Mouse (Mus musculus) thymus, adult 2 months (tissue): Measurements from ENCODE around the gene Hsd17b3. TPM values are rescaled to one million over a fixed set of nuclear protein-coding genes. Genes with fewer than 3 reads are reported as not detected.

Experiments
- DNase-seq: peaks from one replicate; pipeline ENCODE4 v3.0.0; 2021
- H3K27ac ChIP-seq: fragments of 200-500 bp; 2 replicates; pipeline ENCODE4 v1.5.1; 2012; ENCODE audit warnings: low read length, control low read depth; ENCODE audit not compliant: control insufficient read depth, insufficient read depth
- H3K27me3 ChIP-seq: fragments of 200-500 bp; 2 replicates; pipeline ENCODE4 v1.6.1; 2012; ENCODE audit warnings: mild to moderate bottlenecking, low read length, moderate library complexity, mixed read lengths; ENCODE audit not compliant: control insufficient read depth, insufficient read depth
- H3K36me3 ChIP-seq: fragments of 200-500 bp; 2 replicates; pipeline ENCODE4 v1.6.1; 2012; ENCODE audit warnings: mild to moderate bottlenecking, low read length, moderate library complexity; ENCODE audit not compliant: control insufficient read depth, insufficient read depth
- H3K4me1 ChIP-seq: fragments of 200-500 bp; replicated peaks from 2 replicates; pipeline ENCODE4 v1.6.1; 2012; ENCODE audit warnings: low read length; ENCODE audit not compliant: control insufficient read depth, insufficient read depth
- H3K4me3 ChIP-seq: fragments of 200-500 bp; 2 replicates; pipeline ENCODE4 v1.5.1; 2012; ENCODE audit warnings: mild to moderate bottlenecking, low read length, control low read depth, moderate library complexity; ENCODE audit not compliant: control insufficient read depth, insufficient read depth
- CTCF ChIP-seq: fragments of 200-500 bp; IDR thresholded peaks from 2 replicates; pipeline ENCODE4 v1.5.1; 2012; ENCODE audit warnings: mild to moderate bottlenecking, control low read depth, low read length, moderate library complexity, borderline replicate concordance; ENCODE audit not compliant: control insufficient read depth, poor library complexity, insufficient read depth; ENCODE audit errors: extremely low read depth
- POLR2A ChIP-seq: fragments of 200-500 bp; IDR thresholded peaks from 2 replicates; pipeline ENCODE4 v1.6.1; 2012; ENCODE audit warnings: mild to moderate bottlenecking, low read length, control low read depth, moderate library complexity; ENCODE audit not compliant: control insufficient read depth, poor library complexity, insufficient read depth; ENCODE audit errors: extremely low read depth
- WGBS: fragments of 180-500 bp; shearing (Covaris S2); methylation state at CpG from one replicate; pipeline ENCODE4 v1.1.7; 2018; 5-methylcytosine and 5-hydroxymethylcytosine counted together
- polyA plus RNA-seq: library from polyadenylated mRNA; depleted of rRNA; stranded (reverse); fragments of >200 nt; gene quantifications from 2 replicates; pipeline ENCODE4 v1.2.3, GENCODE M21; 2012

Gene Hsd17b3
- polyA plus RNA-seq, 1 experiment = 0.36 TPM

DNA sequence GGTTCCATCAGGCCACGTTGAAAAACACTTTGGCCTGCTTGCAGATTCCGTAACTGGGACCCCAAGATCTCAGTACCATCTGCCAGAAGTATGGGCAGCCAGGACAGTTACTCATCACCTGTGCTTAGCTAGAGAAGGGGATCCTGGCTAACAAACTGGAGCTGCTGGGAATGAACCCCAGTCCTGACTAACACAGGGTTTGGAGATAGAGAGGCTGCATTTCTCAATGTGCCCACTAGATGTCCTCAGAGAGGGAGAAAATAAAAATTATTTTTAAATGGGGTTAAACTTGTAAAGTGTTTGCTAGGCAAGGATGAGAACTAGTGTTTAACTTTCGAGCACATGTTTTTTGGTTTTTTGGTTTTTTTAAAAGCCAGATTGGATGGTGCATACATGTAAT, 11.2 kb upstream of the Hsd17b3 start:
- Histone ChIP-seq H3K36me3 (no peaks in the 10 kb centered on the region), H3K4me1 (no peaks in the 10 kb centered on the region), H3K27me3 (no peaks in the 10 kb centered on the region), H3K4me3 (no peak overlapping the region), H3K27ac (no peak overlapping the region)
- peak; percentile 15 for DNase-seq
- 72% methylated on average over 3 of the region's 3 CpGs for WGBS
- TF ChIP-seq CTCF = no peak
- no peak for TF ChIP-seq POLR2A

DNA sequence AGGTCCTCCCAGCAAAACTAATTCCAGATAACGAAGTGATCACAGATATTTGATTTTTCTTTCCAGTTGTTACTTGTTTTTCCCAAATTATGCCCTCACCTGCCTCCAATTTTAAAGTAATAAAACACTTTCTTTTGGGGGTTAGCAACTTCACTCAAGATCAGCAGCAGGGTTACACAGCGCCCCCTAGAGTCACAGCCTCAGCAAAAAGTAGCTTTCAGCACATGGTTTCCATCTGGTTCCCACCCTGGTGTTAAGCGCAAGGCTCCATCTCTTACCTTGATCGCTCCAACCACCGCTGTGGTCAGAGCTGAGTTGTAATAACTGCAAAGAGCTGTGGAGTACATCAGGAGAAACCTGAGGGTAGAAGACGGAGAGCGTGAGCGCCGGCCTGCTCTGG, 10.0 kb upstream of the Hsd17b3 start:
- no peaks in the 10 kb centered on the region for H3K4me1 ChIP-seq
- H3K36me3 ChIP-seq = no peaks in the 10 kb centered on the region
- no peaks in the 10 kb centered on the region for H3K27me3 ChIP-seq
- DNase-seq = peak; percentile 28
- no peak overlapping the region for H3K4me3 ChIP-seq
- 93% methylated on average over 9 of the region's 9 CpGs for WGBS
- TF ChIP-seq POLR2A (no peak), CTCF (no peak)
- no peak overlapping the region for H3K27ac ChIP-seq

DNA sequence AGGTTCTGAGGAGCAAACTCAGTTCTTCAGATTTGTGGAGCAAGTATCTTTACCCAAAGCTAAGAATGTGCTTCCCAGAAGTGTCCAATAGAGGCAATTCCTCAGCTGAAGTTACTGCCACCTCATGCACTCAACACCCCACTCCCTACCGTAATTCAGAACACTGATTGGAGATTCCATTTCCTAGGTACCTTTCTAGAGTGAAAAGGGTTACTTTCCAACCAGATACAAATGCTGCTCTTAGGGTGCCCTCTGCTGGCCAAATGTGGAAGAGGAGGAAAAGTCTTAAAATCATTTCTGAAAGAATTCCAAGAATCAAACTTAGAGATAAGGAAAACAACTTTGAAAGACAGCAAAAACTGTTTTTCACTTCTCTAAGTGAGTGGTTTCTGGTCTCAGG, 4.3 kb upstream of the Hsd17b3 start:
- H3K27me3 ChIP-seq = no peaks in the 10 kb centered on the region
- no peak overlapping the region for H3K4me3 ChIP-seq
- H3K27ac ChIP-seq = no peak overlapping the region
- TF ChIP-seq CTCF (no peak), POLR2A (no peak)
- peak; percentile 52 for DNase-seq
- 0% methylated on average over 1 of the region's 1 CpGs for WGBS
- H3K4me1 ChIP-seq = no peaks in the 10 kb centered on the region
- no peaks in the 10 kb centered on the region for H3K36me3 ChIP-seq

DNA sequence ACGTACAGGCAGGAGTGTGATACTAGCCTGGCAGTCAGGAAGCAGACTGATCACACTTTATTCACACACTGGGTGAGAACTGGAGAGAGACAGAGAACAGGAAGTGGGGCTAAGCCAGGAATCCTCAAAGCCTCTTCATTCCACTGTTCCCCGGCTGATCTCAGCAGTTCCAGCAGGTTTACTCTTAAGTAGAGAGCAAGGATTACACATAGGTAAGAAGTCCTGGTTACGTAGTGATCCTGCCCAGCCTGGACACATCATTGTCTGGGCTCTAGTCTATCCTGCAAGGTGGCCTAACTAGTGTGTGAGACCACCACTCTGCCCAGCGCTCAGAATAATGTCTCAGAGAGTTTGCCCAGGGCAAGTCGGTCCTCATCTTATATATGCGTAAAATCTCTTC, 3.7 kb upstream of the Hsd17b3 start:
- no peak for DNase-seq
- H3K27me3 ChIP-seq = no peaks in the 10 kb centered on the region
- H3K4me1 ChIP-seq = no peaks in the 10 kb centered on the region
- no peak overlapping the region for H3K4me3 ChIP-seq
- WGBS = 77% methylated on average over 6 of the region's 6 CpGs
- TF ChIP-seq CTCF (no peak), POLR2A (no peak)
- H3K27ac ChIP-seq = no peak overlapping the region
- H3K36me3 ChIP-seq = no peaks in the 10 kb centered on the region

DNA sequence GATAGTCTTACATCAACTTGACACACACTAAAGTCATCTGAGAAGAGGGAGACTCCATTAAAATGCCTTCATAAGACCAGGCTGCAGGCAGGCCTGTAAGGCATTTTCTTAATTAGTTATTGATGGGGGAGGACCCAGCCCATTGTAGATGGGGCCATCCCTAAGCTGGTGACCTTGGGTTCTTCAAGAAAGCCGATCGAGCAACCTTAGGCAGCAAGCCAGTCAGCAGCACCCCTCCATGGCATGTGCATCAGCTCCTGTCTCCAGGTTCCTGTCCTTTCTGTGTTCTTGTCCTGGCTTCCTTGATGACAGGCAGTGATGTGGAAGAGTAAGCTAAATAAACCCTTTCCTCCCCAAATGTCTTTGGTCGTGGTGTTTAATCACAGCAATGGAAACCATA, 3.1 kb upstream of the Hsd17b3 start:
- WGBS = 95% methylated on average over 3 of the region's 3 CpGs
- Histone ChIP-seq H3K4me1 (no peaks in the 10 kb centered on the region), H3K27ac (no peak overlapping the region), H3K4me3 (no peak overlapping the region), H3K36me3 (no peaks in the 10 kb centered on the region), H3K27me3 (no peaks in the 10 kb centered on the region)
- DNase-seq = no peak
- no peak for TF ChIP-seq CTCF

DNA sequence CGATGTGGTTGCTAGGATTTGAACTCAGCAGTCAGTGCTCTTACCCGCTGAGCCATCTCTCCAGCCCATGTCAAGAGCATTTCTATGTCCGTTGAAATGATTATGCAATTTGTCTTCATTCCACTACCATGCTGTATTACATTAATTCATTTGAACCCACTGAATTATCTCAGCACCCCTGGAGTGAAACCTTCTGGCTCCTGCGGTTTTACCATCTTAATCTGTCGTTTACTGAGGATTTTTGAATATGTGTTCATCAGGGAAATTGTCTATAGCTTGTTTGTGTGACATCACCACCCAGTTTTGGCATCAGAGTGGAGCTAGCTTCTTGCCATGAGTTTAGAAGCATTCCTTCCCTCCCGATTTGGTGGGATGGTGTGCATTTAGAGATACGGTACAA, 2.0 kb upstream of the Hsd17b3 start:
- Histone ChIP-seq H3K4me3 (no peak overlapping the region), H3K27me3 (no peaks in the 10 kb centered on the region), H3K36me3 (no peaks in the 10 kb centered on the region), H3K4me1 (no peaks in the 10 kb centered on the region), H3K27ac (no peak overlapping the region)
- DNase-seq = no peak
- 89% methylated on average over 7 of the region's 7 CpGs for WGBS
- no peak for TF ChIP-seq POLR2A
- no peak for TF ChIP-seq CTCF

DNA sequence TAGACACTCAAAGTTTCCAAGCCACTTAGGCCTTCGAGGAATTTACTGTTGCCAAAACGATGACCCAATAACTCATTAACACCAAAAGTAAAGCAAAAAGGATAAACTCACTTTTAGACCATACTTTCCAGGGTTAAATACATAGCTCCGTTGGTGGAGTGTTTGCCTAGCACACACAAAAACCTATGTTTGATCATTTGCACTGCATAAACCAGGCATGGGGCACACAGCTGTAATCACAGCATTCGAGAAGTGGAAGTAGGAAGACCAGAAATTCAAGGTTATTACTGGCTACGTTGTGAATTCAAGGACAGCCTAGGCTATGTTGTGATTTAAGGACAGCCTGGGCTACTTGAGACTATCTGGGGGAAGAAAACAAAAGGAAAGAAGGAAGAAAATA, 1.2 kb upstream of the Hsd17b3 start:
- no peaks in the 10 kb centered on the region for H3K4me1 ChIP-seq
- no peaks in the 10 kb centered on the region for H3K36me3 ChIP-seq
- no peaks in the 10 kb centered on the region for H3K27me3 ChIP-seq
- DNase-seq = no peak
- WGBS = 92% methylated on average over 5 of the region's 5 CpGs
- TF ChIP-seq POLR2A (no peak), CTCF (no peak)
- H3K27ac ChIP-seq = no peak overlapping the region
- no peak overlapping the region for H3K4me3 ChIP-seq
